Mouse (Mus musculus): ENCODE measurements at regions not wholly inside any gene's neighbourhood (a gene's known extent, or its start where the extent isn't known, plus 50 kb on each side); places are given as distances from the start of the nearest gene placed in this dataset.
"Not testable (repeated sequence)": the region's sequence is repeated elsewhere in the genome, so short reads cannot be mapped to it uniquely, and the experiment has no call there.

- DNase-seq (ENCODE audit: inconsistent ontology term) = no peak
These were observed 85.3 kb downstream of the Slitrk1 start for GRCm38 (mm10) chr14:108828668-108829067.

- DNase-seq (ENCODE audit: inconsistent ontology term) = no peak
These were observed 92.4 kb downstream of the Slitrk1 start for GRCm38 (mm10) chr14:108821539-108821938.

- DNase-seq (ENCODE audit: inconsistent ontology term) = no peak
These were observed 94.6 kb downstream of the Slitrk1 start for GRCm38 (mm10) chr14:108819370-108819769.

- no peak for DNase-seq (ENCODE audit: inconsistent ontology term)
These were observed 108.5 kb downstream of the Slitrk1 start for GRCm38 (mm10) chr14:108805394-108805982.

GRCm38 (mm10) chr14:108798884-108799283 lies 115.1 kb downstream of the Slitrk1 start:
- DNase-seq (ENCODE audit: inconsistent ontology term) = no peak

GRCm38 (mm10) chr14:108792445-108792844 lies 121.5 kb downstream of the Slitrk1 start:
- DNase-seq (ENCODE audit: inconsistent ontology term) = no peak

GRCm38 (mm10) chr14:108791296-108791695 lies 122.7 kb downstream of the Slitrk1 start:
- peak; percentile 60 for DNase-seq (ENCODE audit: inconsistent ontology term)

GRCm38 (mm10) chr14:108748730-108749129 lies 165.2 kb downstream of the Slitrk1 start:
- DNase-seq (ENCODE audit: inconsistent ontology term) = no peak

- no peak for DNase-seq (ENCODE audit: inconsistent ontology term)
These were observed 202.1 kb downstream of the Slitrk1 start for GRCm38 (mm10) chr14:108711811-108712210.

- DNase-seq (ENCODE audit: inconsistent ontology term) = no peak
These were observed 204.8 kb downstream of the Slitrk1 start for GRCm38 (mm10) chr14:108709101-108709631.

- DNase-seq (ENCODE audit: inconsistent ontology term) = not testable (repeated sequence)
These were observed 209.3 kb downstream of the Slitrk1 start for GRCm38 (mm10) chr14:108704662-108705061.

GRCm38 (mm10) chr14:108664864-108665263 lies 249.1 kb downstream of the Slitrk1 start:
- DNase-seq (ENCODE audit: inconsistent ontology term) = no peak

- peak; percentile 57 for DNase-seq (ENCODE audit: inconsistent ontology term)
These were observed 275.7 kb downstream of the Slitrk1 start for GRCm38 (mm10) chr14:108638291-108638690.

GRCm38 (mm10) chr14:108635266-108635665 lies 278.7 kb downstream of the Slitrk1 start:
- DNase-seq (ENCODE audit: inconsistent ontology term) = no peak

- DNase-seq (ENCODE audit: inconsistent ontology term) = no peak
These were observed 303.9 kb downstream of the Slitrk1 start for GRCm38 (mm10) chr14:108610028-108610427.
